In the genomic region with DNA sequence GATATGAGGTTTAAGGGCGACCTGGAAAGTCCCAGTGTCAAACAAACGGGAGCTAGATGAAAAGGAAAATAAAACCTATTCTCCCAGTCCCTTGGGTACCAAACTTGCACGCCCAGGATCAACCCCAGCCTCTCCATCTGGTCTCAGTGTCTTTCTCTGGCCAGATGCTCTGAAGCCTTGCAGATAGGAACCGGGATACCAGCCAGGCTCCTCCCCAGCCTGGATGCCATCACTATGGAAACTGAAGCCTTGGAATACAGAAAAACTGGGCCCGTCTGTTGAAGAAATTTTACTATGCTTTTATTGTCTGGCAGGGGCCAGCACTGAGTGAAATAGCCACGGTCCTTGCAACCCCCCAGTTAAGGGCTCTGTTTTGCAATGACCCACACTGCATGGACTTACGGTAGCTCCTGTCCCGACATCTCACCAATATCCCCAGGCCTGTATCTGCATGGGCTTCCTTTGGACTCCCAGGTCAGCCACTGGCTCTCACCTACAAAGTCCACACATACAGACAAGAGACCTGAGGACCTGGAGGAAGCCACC, we compare ENCODE assay signal across 11 mouse cellular contexts. TPM values are rescaled to one million over a fixed set of nuclear protein-coding genes. Genes with fewer than 3 reads are reported as not detected.
DNase-seq lines count a peak whose midpoint lies in the region; ATAC-seq lines count a peak whose summit lies in the region.
"Had no signal": no experiment of that assay in that cellular context is flagged by ENCODE, and none has a peak within 500 bp of the region (broad histone marks: within the 10 kb centered on the region; RNA-seq: fewer than 3 reads in every experiment).

No protein-coding gene starts in this region.

- no peak overlapping the region for H3K9ac ChIP-seq in heart, embryonic 12.5 days
- H3K9ac ChIP-seq: limb, embryonic 12.5 days had no signal

- 55% methylated on average over 8 of the region's 8 CpGs for WGBS in heart, embryonic 12.5 days
- 70% methylated on average over 8 of the region's 8 CpGs for WGBS in embryonic facial prominence, embryonic 10.5 days

- peaks cover 16% of the 10 kb centered on the region for H3K27me3 ChIP-seq in heart, embryonic 12.5 days (replicated peaks)
- peaks cover 19% of the 10 kb centered on the region for H3K27me3 ChIP-seq in embryonic facial prominence, embryonic 10.5 days (replicated peaks; ENCODE audit: low read depth, poor library complexity, severe bottlenecking)

- no peak overlapping the region for H3K4me3 ChIP-seq in heart, embryonic 12.5 days
- H3K4me3 ChIP-seq in embryonic facial prominence, embryonic 10.5 days, result no peak overlapping the region
- H3K4me3 ChIP-seq: limb, embryonic 12.5 days had no signal

- no peaks in the 10 kb centered on the region for H3K9me3 ChIP-seq in heart, embryonic 12.5 days (replicated peaks)
- H3K9me3 ChIP-seq in embryonic facial prominence, embryonic 10.5 days, result no peaks in the 10 kb centered on the region
- H3K9me3 ChIP-seq: limb, embryonic 12.5 days had no signal

- intact Hi-C loops in left cerebral cortex, postnatal 14 days (cut with DNase I), result no loop called here

- H3K27ac ChIP-seq in heart, embryonic 12.5 days (ENCODE audit: poor library complexity, severe bottlenecking), result no peak overlapping the region
- H3K27ac ChIP-seq in embryonic facial prominence, embryonic 10.5 days (replicated peaks), result no peak overlapping the region
- H3K27ac ChIP-seq: limb, embryonic 12.5 days; stomach, postnatal 0 days had no signal

- no peaks in the 10 kb centered on the region for H3K36me3 ChIP-seq in heart, embryonic 12.5 days
- H3K36me3 ChIP-seq in embryonic facial prominence, embryonic 10.5 days (replicated peaks), result no peaks in the 10 kb centered on the region
- H3K36me3 ChIP-seq: limb, embryonic 12.5 days had no signal

- ATAC-seq in heart, embryonic 12.5 days (ENCODE audit: insufficient number of reproducible peaks, low FRiP score), result no peak
- ATAC-seq: lung, postnatal 0 days had no signal

- peaks cover 7% of the 10 kb centered on the region; the same call in 1 of the 2 replicates for H3K4me1 ChIP-seq in heart, embryonic 12.5 days (replicated peaks)
- peaks cover 15% of the 10 kb centered on the region for H3K4me1 ChIP-seq in embryonic facial prominence, embryonic 10.5 days

- no peak overlapping the region for H3K4me2 ChIP-seq in heart, embryonic 12.5 days
- H3K4me2 ChIP-seq: limb, embryonic 12.5 days had no signal

- peak; percentile 95 for DNase-seq in heart, adult 11 months
- peak; percentile 78 for DNase-seq in MN1 (ENCODE audit: low spot score)
- DNase-seq in frontal cortex, postnatal 36 days (ENCODE audit: low spot score in 2 of 2), result peak; percentile 61 to 75
- peak; percentile 67 to 87 for DNase-seq in left cerebral cortex, postnatal 14 days (ENCODE audit: low spot score in 2 of 2)
- DNase-seq in embryonic facial prominence, embryonic 10.5 days (ENCODE audit: low spot score), result no peak
- no peak for DNase-seq in thymus, postnatal 14 days
- no peak for DNase-seq in gastrocnemius, adult 8-10 months (ENCODE audit: low spot score in 2 of 2)

RNA-seq across cellular contexts. Expression of a gene that starts 18.0 kb away (rescaled TPM):
- 4.3 and 4.8 TPM in 2 replicates for polyA plus RNA-seq in heart, embryonic 12.5 days (2016; fragmentation: Nextera tagmentation; extraction: Ambion mirVana)
- 10 to 100 TPM; 75.6 to 99.5 TPM for total RNA-seq in left cerebral cortex, postnatal 14 days (2021)
- 2.9 and 5.1 TPM in 2 replicates for polyA plus RNA-seq in embryonic facial prominence, embryonic 10.5 days (2016; fragmentation: Nextera tagmentation; extraction: Ambion mirVana)
- 1 to 10 TPM; 3.4 to 8.8 (median 7.0) TPM for total RNA-seq in gastrocnemius, adult 8-10 months (2022)
- polyA plus RNA-seq: limb, embryonic 12.5 days had no signal

RNA-seq across cellular contexts. Expression of a gene that starts 23.4 kb away (rescaled TPM):
- 33.8 and 37.1 TPM in 2 replicates for polyA plus RNA-seq in heart, embryonic 12.5 days (2016; fragmentation: Nextera tagmentation; extraction: Ambion mirVana)
- 10 to 100 TPM; 28.0 to 34.8 TPM for total RNA-seq in left cerebral cortex, postnatal 14 days (2021)
- 89.1 and 96.8 TPM in 2 replicates for polyA plus RNA-seq in embryonic facial prominence, embryonic 10.5 days (2016; fragmentation: Nextera tagmentation; extraction: Ambion mirVana)
- total RNA-seq in gastrocnemius, adult 8-10 months (2022), result 10 to 100 TPM; 12.3 to 17.5 (median 14.7) TPM

RNA-seq across cellular contexts. Expression of a gene that starts 59.5 kb away (rescaled TPM):
- polyA plus RNA-seq in heart, embryonic 12.5 days (2016; fragmentation: Nextera tagmentation; extraction: Ambion mirVana), result 2.9 and 3.4 TPM in 2 replicates
- total RNA-seq in left cerebral cortex, postnatal 14 days (2021), result 1 to 10 TPM; 7.5 to 9.5 TPM
- polyA plus RNA-seq in embryonic facial prominence, embryonic 10.5 days (2016; fragmentation: Nextera tagmentation; extraction: Ambion mirVana), result 2.5 and 2.8 TPM in 2 replicates
- total RNA-seq in gastrocnemius, adult 8-10 months (2022), result 1 to 10 TPM; 6.0 to 6.9 (median 6.2) TPM

RNA-seq across cellular contexts. Expression of a gene that starts 59.6 kb away (rescaled TPM):
- 7.9 and 8.3 TPM in 2 replicates for polyA plus RNA-seq in heart, embryonic 12.5 days (2016; fragmentation: Nextera tagmentation; extraction: Ambion mirVana)
- total RNA-seq in left cerebral cortex, postnatal 14 days (2021), result 10 to 100 TPM; 12.3 to 12.8 TPM
- polyA plus RNA-seq in embryonic facial prominence, embryonic 10.5 days (2016; fragmentation: Nextera tagmentation; extraction: Ambion mirVana), result 11.9 and 15.3 TPM in 2 replicates
- 1 to 10 TPM; 1.2 to 1.9 (median 1.6) TPM for total RNA-seq in gastrocnemius, adult 8-10 months (2022)

Comparison
In these comparisons a context has a peak if more than half of its experiments do, and no peak if none do; other contexts are left out.
1. DNase-seq: peak in heart, adult 11 months (single experiment), MN1 (single experiment), frontal cortex, postnatal 36 days (2 of 2) and left cerebral cortex, postnatal 14 days (2 of 2); none in embryonic facial prominence, embryonic 10.5 days (single experiment), thymus, postnatal 14 days (single experiment) and gastrocnemius, adult 8-10 months (0 of 2).
2. RNA of a gene that starts 18.0 kb away (total RNA-seq): 75.6 to 99.5 TPM in left cerebral cortex, postnatal 14 days; 3.4 to 8.8 TPM in gastrocnemius, adult 8-10 months; every median in the first group is over 4 times any median in the second.